Mouse (Mus musculus) hindbrain, embryonic 10.5 days (tissue): ENCODE results near the gene Mansc4. TPM values are rescaled to one million over a fixed set of nuclear protein-coding genes. Genes with fewer than 3 reads are reported as not detected.

ENCODE experiments used
- DNase-seq: peaks from one replicate; pipeline ENCODE4 v3.0.0-alpha.2; 2017; ENCODE audit warnings: low spot score
- H3K27ac ChIP-seq: fragments of 300-500 bp; sonication (generic); 2 replicates; pipeline ENCODE4 v1.5.1; 2016; ENCODE audit warnings: mild to moderate bottlenecking, moderate library complexity
- H3K27me3 ChIP-seq: fragments of 300-500 bp; sonication (generic); 2 replicates; pipeline ENCODE4 v1.6.1; 2016; ENCODE audit warnings: mild to moderate bottlenecking; ENCODE audit not compliant: poor library complexity, insufficient read depth, severe bottlenecking
- H3K36me3 ChIP-seq: fragments of 300-500 bp; sonication (generic); 2 replicates; pipeline ENCODE4 v1.6.1; 2016; ENCODE audit warnings: mild to moderate bottlenecking, moderate library complexity
- H3K4me1 ChIP-seq: fragments of 300-500 bp; sonication (generic); replicated peaks from 2 replicates; pipeline ENCODE4 v1.6.1; 2016; ENCODE audit warnings: mild to moderate bottlenecking
- H3K4me3 ChIP-seq: fragments of 300-500 bp; sonication (generic); 2 replicates; pipeline ENCODE4 v1.5.1; 2016; ENCODE audit warnings: mild to moderate bottlenecking, moderate library complexity
- H3K9me3 ChIP-seq: fragments of 300-500 bp; sonication (generic); 2 replicates; pipeline ENCODE4 v1.6.1; 2016; ENCODE audit warnings: mild to moderate bottlenecking, moderate library complexity
- WGBS: fragments of 180-500 bp; shearing (Covaris S2); methylation state at CpG from one replicate; pipeline ENCODE4 v1.1.7; 2016; 5-methylcytosine and 5-hydroxymethylcytosine counted together
- polyA plus RNA-seq: library from polyadenylated mRNA; unstranded; fragments of >200 nt; fragmentation: Nextera tagmentation; extraction: Ambion mirVana; gene quantifications from 2 replicates; pipeline ENCODE4 v1.2.1, GENCODE M21; 2016

Gene Mansc4
- polyA plus RNA-seq, 1 experiment from 2014 or later: 0.63 TPM

- Histone ChIP-seq H3K27ac (no peak overlapping the region), H3K36me3 (peaks cover 77% of the 10 kb centered on the region), H3K4me3 (no peak overlapping the region), H3K9me3 (no peaks in the 10 kb centered on the region), H3K27me3 (no peaks in the 10 kb centered on the region), H3K4me1 (peaks cover 10% of the 10 kb centered on the region)
- DNase-seq: no peak
- WGBS: 95% methylated on average over 10 of the region's 10 CpGs
Measured at GRCm38 (mm10) chr6:147064226-147064943, 22.4 kb downstream of the Mansc4 start.

GRCm38 (mm10) chr6:147062694-147063093, 24.1 kb downstream of the Mansc4 start:
- no peaks in the 10 kb centered on the region for H3K9me3 ChIP-seq
- H3K36me3 ChIP-seq: peaks cover 89% of the 10 kb centered on the region
- no peak overlapping the region for H3K27ac ChIP-seq
- H3K27me3 ChIP-seq: no peaks in the 10 kb centered on the region
- no peak overlapping the region for H3K4me3 ChIP-seq
- H3K4me1 ChIP-seq: no peaks in the 10 kb centered on the region
- no peak for DNase-seq
- WGBS: 91% methylated on average over 7 of the region's 7 CpGs

- WGBS: 89% methylated on average over 7 of the region's 7 CpGs
- Histone ChIP-seq H3K4me1 (no peaks in the 10 kb centered on the region), H3K27ac (no peak overlapping the region), H3K9me3 (no peaks in the 10 kb centered on the region), H3K27me3 (no peaks in the 10 kb centered on the region), H3K4me3 (no peak overlapping the region), H3K36me3 (peaks cover 89% of the 10 kb centered on the region)
- DNase-seq: no peak
Measured at GRCm38 (mm10) chr6:147062034-147062433, 24.8 kb downstream of the Mansc4 start.

GRCm38 (mm10) chr6:147061630-147062029, 25.2 kb downstream of the Mansc4 start:
- Histone ChIP-seq H3K36me3 (peaks cover 89% of the 10 kb centered on the region), H3K27ac (no peak overlapping the region), H3K4me3 (no peak overlapping the region), H3K27me3 (no peaks in the 10 kb centered on the region), H3K9me3 (no peaks in the 10 kb centered on the region), H3K4me1 (no peaks in the 10 kb centered on the region)
- DNase-seq: no peak
- 94% methylated on average over 9 of the region's 9 CpGs for WGBS

GRCm38 (mm10) chr6:147059326-147059725, 27.5 kb downstream of the Mansc4 start:
- no peak overlapping the region for H3K4me3 ChIP-seq
- no peaks in the 10 kb centered on the region for H3K4me1 ChIP-seq
- no peak overlapping the region for H3K27ac ChIP-seq
- H3K36me3 ChIP-seq: peaks cover 95% of the 10 kb centered on the region
- 68% methylated on average over 7 of the region's 7 CpGs for WGBS
- H3K9me3 ChIP-seq: no peaks in the 10 kb centered on the region
- DNase-seq: no peak
- no peaks in the 10 kb centered on the region for H3K27me3 ChIP-seq

GRCm38 (mm10) chr6:147055374-147055977, 31.4 kb downstream of the Mansc4 start:
- no peak for DNase-seq
- H3K9me3 ChIP-seq: no peaks in the 10 kb centered on the region
- H3K4me1 ChIP-seq: no peaks in the 10 kb centered on the region
- 90% methylated on average over 10 of the region's 10 CpGs for WGBS
- no peaks in the 10 kb centered on the region for H3K27me3 ChIP-seq
- H3K36me3 ChIP-seq: peaks cover 96% of the 10 kb centered on the region
- H3K27ac ChIP-seq: no peak overlapping the region
- no peak overlapping the region for H3K4me3 ChIP-seq

GRCm38 (mm10) chr6:147053785-147054646, 32.8 kb downstream of the Mansc4 start:
- WGBS: 93% methylated on average over 19 of the region's 19 CpGs
- no peak for DNase-seq
- Histone ChIP-seq H3K27ac (no peak overlapping the region), H3K9me3 (no peaks in the 10 kb centered on the region), H3K4me1 (no peaks in the 10 kb centered on the region), H3K4me3 (no peak overlapping the region), H3K36me3 (peaks cover 96% of the 10 kb centered on the region), H3K27me3 (no peaks in the 10 kb centered on the region)

- WGBS: 90% methylated on average over 9 of the region's 9 CpGs
- Histone ChIP-seq H3K4me3 (no peak overlapping the region), H3K9me3 (no peaks in the 10 kb centered on the region), H3K27ac (no peak overlapping the region), H3K27me3 (no peaks in the 10 kb centered on the region), H3K4me1 (no peaks in the 10 kb centered on the region), H3K36me3 (peaks cover 100% of the 10 kb centered on the region)
- DNase-seq: no peak
Measured at GRCm38 (mm10) chr6:147052440-147052839, 34.4 kb downstream of the Mansc4 start.

GRCm38 (mm10) chr6:147051666-147052065, 35.2 kb downstream of the Mansc4 start:
- Histone ChIP-seq H3K9me3 (no peaks in the 10 kb centered on the region), H3K4me3 (no peak overlapping the region), H3K4me1 (no peaks in the 10 kb centered on the region), H3K27me3 (no peaks in the 10 kb centered on the region), H3K36me3 (peaks cover 100% of the 10 kb centered on the region), H3K27ac (no peak overlapping the region)
- 94% methylated on average over 8 of the region's 8 CpGs for WGBS
- no peak for DNase-seq

- WGBS: 96% methylated on average over 13 of the region's 13 CpGs
- DNase-seq: no peak
- peaks cover under 1% of the 10 kb centered on the region for H3K4me1 ChIP-seq
- no peaks in the 10 kb centered on the region for H3K9me3 ChIP-seq
- no peaks in the 10 kb centered on the region for H3K27me3 ChIP-seq
- peaks cover 84% of the 10 kb centered on the region for H3K36me3 ChIP-seq
- no peak overlapping the region for H3K27ac ChIP-seq
- H3K4me3 ChIP-seq: no peak overlapping the region
Measured at GRCm38 (mm10) chr6:147049239-147049805, 37.5 kb downstream of the Mansc4 start.

- Histone ChIP-seq H3K4me3 (peak overlapping the region; percentile 95), H3K4me1 (peaks cover 20% of the 10 kb centered on the region), H3K27ac (peak overlapping the region; percentile 98), H3K9me3 (no peaks in the 10 kb centered on the region), H3K36me3 (peaks cover 27% of the 10 kb centered on the region), H3K27me3 (no peaks in the 10 kb centered on the region)
- no peak for DNase-seq
- 61% methylated on average over 7 of the region's 7 CpGs for WGBS
Measured at GRCm38 (mm10) chr6:147043633-147044032, 43.2 kb downstream of the Mansc4 start.

GRCm38 (mm10) chr6:147042291-147043290, 44.2 kb downstream of the Mansc4 start, which contains the start of gene Mrps35:
Gene Mrps35 (plus strand): TSS chr6:147042764.
- whole genome bisulfite sequencing: 3% methylated on average over 66 of the region's 66 CpGs
- Histone ChIP-seq H3K9me3 (no peaks in the 10 kb centered on the region), H3K36me3 (peaks cover 16% of the 10 kb centered on the region), H3K27me3 (no peaks in the 10 kb centered on the region), H3K4me1 (peaks cover 20% of the 10 kb centered on the region), H3K27ac (peak within 1 kb of the TSS; percentile 98), H3K4me3 (peak within 1 kb of the TSS; percentile 95)
- DNase-seq: peak; percentile 91
